Mouse (Mus musculus): ENCODE measurements around the gene Gm13279. TPM values are rescaled to one million over a fixed set of nuclear protein-coding genes. Genes with fewer than 3 reads are reported as not detected.
"Not testable (repeated sequence)": the region's sequence is repeated elsewhere in the genome, so short reads cannot be mapped to it uniquely, and the experiment has no call there.

Gm13279 gene
- polyA plus RNA-seq, 1 experiment from 2014 or later, result not detected

GRCm38 (mm10) chr4:88822995-88823394 is 25.8 kb downstream of the Gm13279 start:
- Histone ChIP-seq H3K27ac (ENCODE audit: low read length) (no peak overlapping the region), H3K9me3 (ENCODE audit: control insufficient read depth, low read length) (no peaks in the 10 kb centered on the region), H3K27me3 (replicated peaks; ENCODE audit: control insufficient read depth, insufficient read depth, low read length) (no peaks in the 10 kb centered on the region), H3K4me2 (ENCODE audit: low read length) (no peak overlapping the region), H3K36me3 (ENCODE audit: control insufficient read depth, insufficient read depth) (no peaks in the 10 kb centered on the region), H3K4me1 (replicated peaks; ENCODE audit: control insufficient read depth, insufficient read depth, low read length) (no peaks in the 10 kb centered on the region), H3K9ac (replicated peaks; ENCODE audit: low read depth, low read length) (no peak overlapping the region), H3K4me3 (replicated peaks; ENCODE audit: low read length) (no peak overlapping the region)
- 23% methylated on average over 4 of the region's 4 CpGs for WGBS
- ATAC-seq, result no peak

GRCm38 (mm10) chr4:88827116-88827515 is 29.9 kb downstream of the Gm13279 start, which contains the start of gene Ifna6:
Gene Ifna6, plus strand, starts transcription at chr4:88827416.
- not testable (repeated sequence) for H3K27ac ChIP-seq (ENCODE audit: low read length); H3K36me3 ChIP-seq (ENCODE audit: control insufficient read depth, insufficient read depth); H3K4me1 ChIP-seq (replicated peaks; ENCODE audit: control insufficient read depth, insufficient read depth, low read length); H3K4me3 ChIP-seq (replicated peaks; ENCODE audit: low read length); H3K27me3 ChIP-seq (replicated peaks; ENCODE audit: control insufficient read depth, insufficient read depth, low read length); H3K4me2 ChIP-seq (ENCODE audit: low read length); H3K9me3 ChIP-seq (ENCODE audit: control insufficient read depth, low read length); ATAC-seq; H3K9ac ChIP-seq (replicated peaks; ENCODE audit: low read depth, low read length)

GRCm38 (mm10) chr4:88830523-88830922 is 33.3 kb downstream of the Gm13279 start:
- no peak overlapping the region for H3K27ac ChIP-seq (ENCODE audit: low read length)
- H3K36me3 ChIP-seq (ENCODE audit: control insufficient read depth, insufficient read depth), result no peaks in the 10 kb centered on the region
- no peak overlapping the region for H3K4me3 ChIP-seq (replicated peaks; ENCODE audit: low read length)
- no peaks in the 10 kb centered on the region for H3K27me3 ChIP-seq (replicated peaks; ENCODE audit: control insufficient read depth, insufficient read depth, low read length)
- H3K4me1 ChIP-seq (replicated peaks; ENCODE audit: control insufficient read depth, insufficient read depth, low read length), result no peaks in the 10 kb centered on the region
- no peaks in the 10 kb centered on the region for H3K9me3 ChIP-seq (ENCODE audit: control insufficient read depth, low read length)
- no peak overlapping the region for H3K9ac ChIP-seq (replicated peaks; ENCODE audit: low read depth, low read length)
- no peak for ATAC-seq
- 29% methylated on average over 4 of the region's 4 CpGs for WGBS
- no peak overlapping the region for H3K4me2 ChIP-seq (ENCODE audit: low read length)

DNA sequence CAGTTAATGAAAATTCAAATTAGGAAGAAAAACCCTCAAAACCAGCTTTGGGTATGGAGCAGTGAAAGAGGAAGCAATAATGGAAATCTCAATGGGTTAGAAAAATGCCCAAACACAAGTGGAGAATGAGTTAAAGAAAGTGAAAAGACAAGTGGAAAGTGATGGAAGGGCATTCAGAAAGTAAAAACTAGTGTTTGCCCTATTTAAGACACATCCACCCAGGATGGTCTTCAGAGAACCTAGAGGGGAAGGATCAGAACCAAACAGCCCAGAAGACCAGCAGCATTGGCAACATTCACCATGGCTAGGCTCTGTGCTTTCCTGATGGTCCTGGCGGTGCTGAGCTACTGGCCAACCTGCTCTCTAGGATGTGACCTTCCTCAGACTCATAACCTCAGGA is 38.0 kb downstream of the Gm13279 start, which contains the start of gene Ifna5:
TSS of gene Ifna5 (plus strand) at position 301 of the 400 bp plus-strand sequence.
- H3K36me3 ChIP-seq (ENCODE audit: control insufficient read depth, insufficient read depth); H3K4me3 ChIP-seq (replicated peaks; ENCODE audit: low read length); H3K4me2 ChIP-seq (ENCODE audit: low read length); H3K9me3 ChIP-seq (ENCODE audit: control insufficient read depth, low read length); H3K9ac ChIP-seq (replicated peaks; ENCODE audit: low read depth, low read length); H3K27ac ChIP-seq (ENCODE audit: low read length); ATAC-seq; H3K4me1 ChIP-seq (replicated peaks; ENCODE audit: control insufficient read depth, insufficient read depth, low read length); H3K27me3 ChIP-seq (replicated peaks; ENCODE audit: control insufficient read depth, insufficient read depth, low read length): not testable (repeated sequence)
- WGBS, result 78% methylated on average over 1 of the region's 1 CpGs

DNA sequence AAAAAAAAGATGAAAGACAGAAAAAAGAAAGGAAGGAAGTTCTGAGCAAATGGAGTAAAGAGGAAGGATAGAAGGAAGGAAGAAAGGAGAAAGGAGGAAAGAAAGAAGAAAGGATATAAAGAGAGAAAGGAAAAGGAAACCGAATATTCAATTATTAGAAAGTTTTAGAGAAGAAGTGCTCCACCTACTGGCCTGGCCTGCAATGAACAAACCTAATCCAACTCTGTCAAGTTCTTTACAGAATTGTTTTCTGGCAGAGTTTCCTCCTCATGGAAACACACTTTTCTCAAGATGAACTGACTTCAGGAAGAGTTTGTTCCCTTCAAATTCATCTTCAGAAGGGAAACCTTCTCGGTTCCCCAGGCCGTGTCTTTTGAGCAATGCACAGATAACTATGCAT is 41.6 kb downstream of the Gm13279 start:
- Histone ChIP-seq H3K4me1 (replicated peaks; ENCODE audit: control insufficient read depth, insufficient read depth, low read length) (no peaks in the 10 kb centered on the region), H3K27me3 (replicated peaks; ENCODE audit: control insufficient read depth, insufficient read depth, low read length) (no peaks in the 10 kb centered on the region), H3K9me3 (ENCODE audit: control insufficient read depth, low read length) (no peaks in the 10 kb centered on the region), H3K4me2 (ENCODE audit: low read length) (no peak overlapping the region), H3K4me3 (replicated peaks; ENCODE audit: low read length) (no peak overlapping the region), H3K9ac (replicated peaks; ENCODE audit: low read depth, low read length) (no peak overlapping the region), H3K36me3 (ENCODE audit: control insufficient read depth, insufficient read depth) (no peaks in the 10 kb centered on the region), H3K27ac (ENCODE audit: low read length) (no peak overlapping the region)
- 44% methylated on average over 3 of the region's 3 CpGs for WGBS
- ATAC-seq, result no peak

- H3K4me2 ChIP-seq (ENCODE audit: low read length), result no peak overlapping the region
- ATAC-seq, result no peak
- no peak overlapping the region for H3K4me3 ChIP-seq (replicated peaks; ENCODE audit: low read length)
- H3K27me3 ChIP-seq (replicated peaks; ENCODE audit: control insufficient read depth, insufficient read depth, low read length), result no peaks in the 10 kb centered on the region
- H3K4me1 ChIP-seq (replicated peaks; ENCODE audit: control insufficient read depth, insufficient read depth, low read length), result no peaks in the 10 kb centered on the region
- H3K9me3 ChIP-seq (ENCODE audit: control insufficient read depth, low read length), result no peaks in the 10 kb centered on the region
- no peak overlapping the region for H3K27ac ChIP-seq (ENCODE audit: low read length)
- no peak overlapping the region for H3K9ac ChIP-seq (replicated peaks; ENCODE audit: low read depth, low read length)
- 68% methylated on average over 3 of the region's 3 CpGs for WGBS
- H3K36me3 ChIP-seq (ENCODE audit: control insufficient read depth, insufficient read depth), result no peaks in the 10 kb centered on the region
These were observed 42.9 kb downstream of the Gm13279 start for GRCm38 (mm10) chr4:88840058-88840457.

DNA sequence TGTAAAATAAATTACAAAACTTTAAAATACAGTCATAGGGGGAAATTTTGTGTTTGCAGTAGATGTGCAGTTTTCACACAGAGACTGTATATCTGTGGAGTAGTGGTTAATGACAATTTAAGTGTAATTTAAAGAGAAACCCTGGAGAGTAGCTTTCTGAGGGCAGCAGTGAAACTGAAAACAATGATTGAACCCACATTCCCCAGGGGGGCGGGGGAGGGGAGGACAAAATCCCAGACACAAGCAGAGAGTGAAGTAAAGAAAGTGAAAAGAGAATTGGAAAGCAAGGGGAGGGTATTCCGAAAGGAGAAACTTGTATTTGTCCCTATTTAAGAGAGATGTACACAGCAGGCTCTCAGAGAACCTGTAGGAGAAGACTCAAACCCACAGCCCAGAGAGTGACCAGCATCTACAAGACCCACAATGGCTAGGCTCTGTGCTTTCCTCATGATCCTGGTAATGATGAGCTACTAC is 44.3 kb downstream of the Gm13279 start, which contains the start of gene Ifna4:
TSS of gene Ifna4 (plus strand) at position 424 of the 474 bp plus-strand sequence.
- no peak within 1 kb of the TSS for H3K4me2 ChIP-seq (ENCODE audit: low read length)
- no peak for ATAC-seq
- H3K36me3 ChIP-seq (ENCODE audit: control insufficient read depth, insufficient read depth), result no peaks in the 10 kb centered on the region
- H3K9me3 ChIP-seq (ENCODE audit: control insufficient read depth, low read length), result no peaks in the 10 kb centered on the region
- H3K9ac ChIP-seq (replicated peaks; ENCODE audit: low read depth, low read length), result no peak within 1 kb of the TSS
- H3K27ac ChIP-seq (ENCODE audit: low read length), result no peak within 1 kb of the TSS
- no peaks in the 10 kb centered on the region for H3K27me3 ChIP-seq (replicated peaks; ENCODE audit: control insufficient read depth, insufficient read depth, low read length)
- H3K4me1 ChIP-seq (replicated peaks; ENCODE audit: control insufficient read depth, insufficient read depth, low read length), result no peaks in the 10 kb centered on the region
- no peak within 1 kb of the TSS for H3K4me3 ChIP-seq (replicated peaks; ENCODE audit: low read length)
- WGBS, result 29% methylated on average over 2 of the region's 2 CpGs

DNA sequence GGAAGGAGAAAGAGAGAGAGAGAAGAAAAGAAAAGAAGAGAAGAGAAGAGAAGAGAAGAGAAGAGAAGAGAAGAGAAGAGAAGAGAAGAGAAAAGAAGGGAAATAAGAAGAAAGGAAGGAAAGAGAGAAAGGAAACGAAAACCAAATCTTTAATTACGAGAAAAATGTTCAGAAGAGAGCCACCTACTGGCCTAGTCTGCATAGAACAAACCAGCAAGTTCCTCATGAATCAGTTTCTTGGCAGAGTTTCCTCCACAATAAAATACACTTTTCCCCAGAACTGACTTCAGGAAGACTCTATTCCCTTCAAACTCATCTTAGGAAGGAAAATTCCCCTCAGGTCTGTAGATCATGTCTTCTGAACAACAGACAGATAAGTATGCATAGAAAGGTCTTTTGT is 48.1 kb downstream of the Gm13279 start:
- no peak overlapping the region for H3K4me2 ChIP-seq (ENCODE audit: low read length)
- H3K27ac ChIP-seq (ENCODE audit: low read length), result no peak overlapping the region
- ATAC-seq, result no peak
- H3K9ac ChIP-seq (replicated peaks; ENCODE audit: low read depth, low read length), result no peak overlapping the region
- no peaks in the 10 kb centered on the region for H3K27me3 ChIP-seq (replicated peaks; ENCODE audit: control insufficient read depth, insufficient read depth, low read length)
- WGBS, result 46% methylated on average over 2 of the region's 2 CpGs
- no peak overlapping the region for H3K4me3 ChIP-seq (replicated peaks; ENCODE audit: low read length)
- H3K4me1 ChIP-seq (replicated peaks; ENCODE audit: control insufficient read depth, insufficient read depth, low read length), result no peaks in the 10 kb centered on the region
- no peaks in the 10 kb centered on the region for H3K36me3 ChIP-seq (ENCODE audit: control insufficient read depth, insufficient read depth)
- no peaks in the 10 kb centered on the region for H3K9me3 ChIP-seq (ENCODE audit: control insufficient read depth, low read length)

Data from forebrain, embryonic 16.5 days (tissue).